Mouse (Mus musculus) lung, embryonic 15.5 days (tissue): Measurements from ENCODE around the gene Tm4sf4. TPM values are rescaled to one million over a fixed set of nuclear protein-coding genes. Genes with fewer than 3 reads are reported as not detected.

Source experiments
- ATAC-seq: fragments of 200-750 bp; cut with Nextera tagmentation; 2 replicates; pipeline ENCODE4 v1.8.0; 2017; ENCODE audit warnings: moderate number of reproducible peaks, borderline replicate concordance; ENCODE audit not compliant: low FRiP score, low TSS enrichment; ENCODE audit errors: extremely low read depth
- H3K27ac ChIP-seq: fragments of 300-500 bp; sonication (generic); 2 replicates; pipeline ENCODE4 v1.5.1; 2015; ENCODE audit warnings: moderate library complexity, mild to moderate bottlenecking, inconsistent platforms
- H3K27me3 ChIP-seq: fragments of 300-500 bp; sonication (generic); 2 replicates; pipeline ENCODE4 v1.6.1; 2015; ENCODE audit warnings: inconsistent platforms
- H3K36me3 ChIP-seq: fragments of 300-500 bp; sonication (generic); 2 replicates; pipeline ENCODE4 v1.6.1; 2015; ENCODE audit warnings: inconsistent platforms
- H3K4me1 ChIP-seq: fragments of 300-500 bp; sonication (generic); 2 replicates; pipeline ENCODE4 v1.6.1; 2015; ENCODE audit warnings: inconsistent platforms
- H3K4me2 ChIP-seq: fragments of 300-500 bp; sonication (generic); 2 replicates; pipeline ENCODE4 v1.6.1; 2015; ENCODE audit warnings: inconsistent platforms, mild to moderate bottlenecking, moderate library complexity
- H3K4me3 ChIP-seq: fragments of 300-500 bp; sonication (generic); 2 replicates; pipeline ENCODE4 v1.5.1; 2015; ENCODE audit warnings: mild to moderate bottlenecking, inconsistent platforms
- H3K9ac ChIP-seq: fragments of 300-500 bp; sonication (generic); 2 replicates; pipeline ENCODE4 v1.6.1; 2015; ENCODE audit warnings: inconsistent platforms
- H3K9me3 ChIP-seq: fragments of 300-500 bp; sonication (generic); 2 replicates; pipeline ENCODE4 v1.6.1; 2016; ENCODE audit warnings: inconsistent platforms
- WGBS: fragments of 180-500 bp; shearing (Covaris S2); methylation state at CpG from one replicate; pipeline ENCODE4 v1.1.7; 2015; 5-methylcytosine and 5-hydroxymethylcytosine counted together
- polyA plus RNA-seq: library from polyadenylated mRNA; unstranded; fragments of >200 nt; fragmentation: Nextera tagmentation; extraction: Ambion mirVana; gene quantifications from 2 replicates; pipeline ENCODE4 v1.2.1, GENCODE M21; 2015

The Tm4sf4 gene
- polyA plus RNA-seq, 1 experiment from 2014 or later, result 0.41 TPM

- Histone ChIP-seq H3K36me3 (peaks cover 8% of the 10 kb centered on the region; the same call in 1 of the 2 replicates), H3K4me3 (no peak overlapping the region), H3K9me3 (no peaks in the 10 kb centered on the region), H3K27ac (no peak overlapping the region), H3K9ac (no peak overlapping the region), H3K4me1 (peaks cover 7% of the 10 kb centered on the region), H3K27me3 (no peaks in the 10 kb centered on the region), H3K4me2 (no peak overlapping the region)
- 48% methylated on average over 4 of the region's 4 CpGs for WGBS
- no peak for ATAC-seq
These were observed 55.5 kb downstream of the Tm4sf4 start for GRCm38 (mm10) chr3:57480640-57481039.

GRCm38 (mm10) chr3:57481981-57482380 lies 56.9 kb downstream of the Tm4sf4 start:
- peaks cover 4% of the 10 kb centered on the region; the same call in 1 of the 2 replicates for H3K36me3 ChIP-seq
- no peak for ATAC-seq
- 0 out of 2 replicates have a peak overlapping the region, but pooled peaks have one; percentile 4 for H3K27ac ChIP-seq
- H3K4me2 ChIP-seq, result no peak overlapping the region
- H3K9ac ChIP-seq, result no peak overlapping the region
- peaks cover 10% of the 10 kb centered on the region for H3K4me1 ChIP-seq
- WGBS, result 74% methylated on average over 5 of the region's 5 CpGs
- H3K9me3 ChIP-seq, result no peaks in the 10 kb centered on the region
- no peaks in the 10 kb centered on the region for H3K27me3 ChIP-seq
- H3K4me3 ChIP-seq, result no peak overlapping the region

DNA sequence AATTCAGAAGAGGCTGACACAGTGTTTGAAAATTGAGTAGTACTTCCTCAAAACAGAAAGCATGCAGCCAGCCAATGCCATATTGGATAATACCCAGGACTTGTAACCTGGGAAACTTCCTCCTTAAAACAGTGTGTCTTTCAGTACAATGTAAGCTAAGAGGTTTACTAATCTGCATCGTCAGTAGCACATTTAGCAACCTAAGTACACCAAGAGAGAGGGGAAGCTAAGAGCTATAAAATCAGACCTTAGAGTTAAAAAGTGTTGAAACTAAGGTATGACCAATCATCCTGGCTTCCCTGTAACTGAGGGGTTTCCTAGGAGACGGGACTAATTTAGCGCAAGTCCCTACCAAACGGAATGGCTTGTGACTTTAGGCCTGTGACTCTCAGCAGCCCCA lies 61.0 kb downstream of the Tm4sf4 start:
- Histone ChIP-seq H3K4me2 (no peak overlapping the region), H3K27ac (no peak overlapping the region), H3K4me3 (no peak overlapping the region), H3K27me3 (no peaks in the 10 kb centered on the region), H3K36me3 (no peaks in the 10 kb centered on the region), H3K9ac (no peak overlapping the region), H3K4me1 (peaks cover 31% of the 10 kb centered on the region), H3K9me3 (no peaks in the 10 kb centered on the region)
- no peak for ATAC-seq
- 85% methylated on average over 4 of the region's 4 CpGs for WGBS

- H3K36me3 ChIP-seq, result no peaks in the 10 kb centered on the region
- peak overlapping the region; percentile 66 for H3K27ac ChIP-seq
- H3K27me3 ChIP-seq, result no peaks in the 10 kb centered on the region
- WGBS, result 30% methylated on average over 8 of the region's 8 CpGs
- H3K4me1 ChIP-seq, result peaks cover 25% of the 10 kb centered on the region
- ATAC-seq, result peak; percentile 95
- peak overlapping the region; percentile 20 for H3K4me2 ChIP-seq
- H3K4me3 ChIP-seq, result no peak overlapping the region
- H3K9ac ChIP-seq, result no peak overlapping the region
- H3K9me3 ChIP-seq, result no peaks in the 10 kb centered on the region
These were observed 62.5 kb downstream of the Tm4sf4 start for GRCm38 (mm10) chr3:57487455-57488153.

Other genes starting within 250 kb of the Tm4sf4 start
- 96.9 and 100.0 TPM in 2 replicates for gene Tm4sf1, start 123.3 kb upstream of the Tm4sf4 start, polyA plus RNA-seq
- gene Wwtr1, start 150.6 kb downstream of the Tm4sf4 start, polyA plus RNA-seq, result 23.6 and 25.1 TPM in 2 replicates
- gene Commd2, start 226.4 kb downstream of the Tm4sf4 start, polyA plus RNA-seq, result 88.7 and 94.3 TPM in 2 replicates